In genomic region chr5:91962639-91963440, GRCm38 (mm10) we compare ENCODE assay signal across 8 mouse cellular contexts. TPM values are rescaled to one million over a fixed set of nuclear protein-coding genes. Genes with fewer than 3 reads are reported as not detected.
DNase-seq lines count a peak whose midpoint lies in the region; ATAC-seq and TF ChIP-seq lines count a peak whose summit lies in the region.

TSS of gene Rchy1 (minus strand) at chr5:91963068.

- no peaks in the 10 kb centered on the region for H3K27me3 ChIP-seq in hindbrain, postnatal 0 days (ENCODE audit: insufficient read depth, low read length)

- no peaks in the 10 kb centered on the region for H3K9me3 ChIP-seq in hindbrain, postnatal 0 days (ENCODE audit: low read length)

- peak within 1 kb of the TSS; percentile 97 for H3K27ac ChIP-seq in gastrocnemius, adult 2 months
- H3K27ac ChIP-seq in hindbrain, postnatal 0 days = peak within 1 kb of the TSS; percentile 94
- H3K27ac ChIP-seq in left cerebral cortex, adult 2 months = peak within 1 kb of the TSS; percentile 97

- TF ChIP-seq CTCF in gastrocnemius, adult 2 months (IDR thresholded peaks at IDR 0.05) = no peak; the same call in 1 of the 2 replicates
- TF ChIP-seq CTCF in hindbrain, postnatal 0 days (IDR thresholded peaks at IDR 0.05; ENCODE audit: low read depth) = peak; percentile 45
- TF ChIP-seq CTCF in left cerebral cortex, adult 2 months (IDR thresholded peaks at IDR 0.05) = no peak; the same call in 1 of the 2 replicates

- peaks cover 13% of the 10 kb centered on the region for H3K4me1 ChIP-seq in hindbrain, postnatal 0 days (ENCODE audit: insufficient read depth, low read length)

- peak within 1 kb of the TSS; percentile 59 for H3K4me2 ChIP-seq in hindbrain, postnatal 0 days (ENCODE audit: low read depth, low read length)

- WGBS in hindbrain, postnatal 0 days = 2% methylated on average over 65 of the region's 65 CpGs

- peak; percentile 88 for ATAC-seq in common myeloid progenitor, adult 5-6 weeks (replicated peaks; ENCODE audit: low read depth, poor library complexity, severe bottlenecking)
- ATAC-seq in hindbrain, postnatal 0 days = peak; percentile 98
- peak; percentile 73 for ATAC-seq in megakaryocyte, adult 5-6 weeks (ENCODE audit: poor library complexity, severe bottlenecking)

- intact Hi-C loops in gastrocnemius, adult 2 months (cut with DNase I) = loop anchor here (1.0 to 10.0 kb wide), 4 partner anchors 79 to 1302 kb away; partner anchors contain the start of genes Ccng2 and Uso1
- intact Hi-C loops in left cerebral cortex, adult 2 months (cut with DNase I) = loop anchor here (1.0 to 5.0 kb wide), 4 partner anchors 31 to 174 kb away; partner anchors contain the start of genes Cdkl2 and Uso1

- no peaks in the 10 kb centered on the region for H3K36me3 ChIP-seq in hindbrain, postnatal 0 days (ENCODE audit: insufficient read depth, low read length)

- H3K9ac ChIP-seq in hindbrain, postnatal 0 days (replicated peaks; ENCODE audit: low read length) = peak within 1 kb of the TSS; percentile 73

- H3K4me3 ChIP-seq in gastrocnemius, adult 2 months = peak within 1 kb of the TSS; percentile 90
- H3K4me3 ChIP-seq in hindbrain, postnatal 0 days (ENCODE audit: low read length) = peak within 1 kb of the TSS; percentile 55
- H3K4me3 ChIP-seq in left cerebral cortex, adult 2 months = peak within 1 kb of the TSS; percentile 97

- peak; percentile 98 for DNase-seq in ZHBTc4 (ENCODE audit: low read depth, low spot score)
- peak; percentile 96 for DNase-seq in gastrocnemius, adult 2 months
- peak; percentile 96 for DNase-seq in hindbrain, postnatal 0 days (ENCODE audit: low spot score)
- DNase-seq in left cerebral cortex, adult 2 months (ENCODE audit: extremely low spot score in 1 of 2, low spot score in 2 of 2) = peak; percentile 88 to 89
- DNase-seq in right cerebral cortex, adult 2 months (ENCODE audit: low spot score in 2 of 2) = peak; percentile 88 to 90
- DNase-seq in urinary bladder, postnatal 14 days (ENCODE audit: low spot score) = peak; percentile 95

RNA-seq across cellular contexts. Expression of gene Rchy1, which starts in this region (rescaled TPM):
- 47.8 and 57.2 TPM in 2 replicates for total RNA-seq in common myeloid progenitor, adult 5-6 weeks (2017)
- total RNA-seq in gastrocnemius, adult 2 months (2021) = 10 to 100 TPM; 28.2 to 31.2 TPM
- 23.2 and 35.6 TPM in 2 replicates for total RNA-seq in hindbrain, postnatal 0 days (2014; rRNA removed)
- 76.6 and 81.2 TPM in 2 replicates for polyA plus RNA-seq in hindbrain, postnatal 0 days (2015; fragmentation: Nextera tagmentation; extraction: Ambion mirVana)
- 10 to 100 TPM; 37.3 to 38.1 TPM for total RNA-seq in left cerebral cortex, adult 2 months (2021)
- total RNA-seq in megakaryocyte, adult 5-6 weeks (2015) = 117 and 137 TPM in 2 replicates
- total RNA-seq in megakaryocyte, adult 5-6 weeks (2017) = 80.1 and 92.6 TPM in 2 replicates

Comparison
In these comparisons a context has a peak if more than half of its experiments do, and no peak if none do; other contexts are left out.
1. Peak in every context shown above with its lines: DNase-seq, ATAC-seq, H3K4me3 ChIP-seq and H3K27ac ChIP-seq.